Comparison of ENCODE assay signal across 39 mouse cellular contexts in the genomic region with DNA sequence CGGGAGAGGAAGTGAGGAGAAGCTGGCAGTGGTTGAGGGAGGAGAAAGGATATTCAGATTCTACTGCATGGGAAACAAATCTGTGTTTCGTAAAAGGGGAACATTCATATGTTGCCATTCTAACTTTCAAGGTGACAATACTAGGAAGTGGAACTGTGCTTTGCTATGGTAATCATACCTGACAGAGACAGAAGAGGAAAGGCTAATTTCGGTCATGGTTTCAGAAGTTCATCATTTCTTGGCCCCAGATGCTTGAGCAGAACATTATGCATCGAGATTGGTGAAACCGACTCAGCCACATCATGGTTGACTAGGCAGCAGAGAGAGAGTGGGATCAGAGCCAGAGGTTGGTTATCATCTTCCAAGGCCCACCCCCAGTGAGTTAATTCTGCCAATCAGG. TPM values are rescaled to one million over a fixed set of nuclear protein-coding genes. Genes with fewer than 3 reads are reported as not detected.
A peak's percentile ranks its signal among the peaks of the same experiment; 100 is the strongest.
DNase-seq lines count a peak whose midpoint lies in the region; ATAC-seq and TF ChIP-seq lines count a peak whose summit lies in the region.
"Had no signal": no experiment of that assay in that cellular context is flagged by ENCODE, and none has a peak within 500 bp of the region (broad histone marks: within the 10 kb centered on the region; RNA-seq: fewer than 3 reads in every experiment).

No protein-coding gene starts in this region.

- dilution Hi-C loops in CH12.LX (cut with MboI; ENCODE audit: extremely low pct_ligation_motif_present, extremely low pct_unique_long_range_greater_than_20kb, low sequenced_read_pairs), result no loop called here

- H3K36me3 ChIP-seq in kidney, embryonic 16.5 days (ENCODE audit: insufficient read depth, low read length), result no peaks in the 10 kb centered on the region
- H3K36me3 ChIP-seq in CH12.LX (replicated peaks in 1 of 2; ENCODE audit: control insufficient read depth in 1 of 2, insufficient read depth in 1 of 2, low read length in 1 of 2), result no peaks in the 10 kb centered on the region
- no peaks in the 10 kb centered on the region for H3K36me3 ChIP-seq in heart, adult 2 months (ENCODE audit: control insufficient read depth, insufficient read depth, low read length)
- H3K36me3 ChIP-seq in neural tube, embryonic 15.5 days, result no peaks in the 10 kb centered on the region
- H3K36me3 ChIP-seq in midbrain, embryonic 16.5 days (ENCODE audit: control insufficient read depth, insufficient read depth, low read length), result no peaks in the 10 kb centered on the region
- H3K36me3 ChIP-seq: embryonic facial prominence, embryonic 12.5 days; G1E; heart, embryonic 13.5 days; intestine, embryonic 15.5 days; limb, embryonic 10.5 days; limb, embryonic 15.5 days; liver, embryonic 13.5 days; midbrain, embryonic 10.5 days; midbrain, embryonic 15.5 days; neural tube, embryonic 12.5 days had no signal

- DNase-seq in kidney, adult 9 months, result peak; percentile 7
- DNase-seq in A20 (ENCODE audit: low read depth, low spot score), result peak; percentile 89
- peak; percentile 98 for DNase-seq in CH12.LX (ENCODE audit: extremely low read depth)
- DNase-seq in heart, adult 2 months, result no peak
- DNase-seq: adrenal gland, postnatal 10 days; cerebellum, adult 11 months; cerebellum, adult 9-11 months; gastrocnemius, adult 2 months; gastrocnemius, postnatal 36 days; heart, postnatal 10 days; kidney, adult 2 months; kidney, postnatal 10 days; layer of hippocampus, postnatal 36 days; liver, embryonic 13.5 days; lung, adult 18-20 months; thymus, postnatal 14 days had no signal

- no peak for ATAC-seq in kidney, embryonic 16.5 days (ENCODE audit: low FRiP score, low TSS enrichment)
- ATAC-seq in monocyte, adult 5-6 weeks (replicated peaks; ENCODE audit: insufficient number of reproducible peaks, low FRiP score, low TSS enrichment, poor library complexity, severe bottlenecking), result peak; percentile 63; the same call in 1 of the 2 replicates
- no peak for ATAC-seq in neural tube, embryonic 15.5 days (ENCODE audit: low FRiP score)
- ATAC-seq in midbrain, embryonic 16.5 days, result no peak
- ATAC-seq: forebrain, embryonic 16.5 days; hindbrain, embryonic 16.5 days; intestine, embryonic 15.5 days; lung, postnatal 0 days; midbrain, embryonic 15.5 days had no signal

- no peak overlapping the region for H3K4me3 ChIP-seq in kidney, embryonic 16.5 days (ENCODE audit: low read length)
- no peak overlapping the region for H3K4me3 ChIP-seq in CH12.LX (replicated peaks in 1 of 3; ENCODE audit: low read depth in 2 of 3, low read length in 2 of 3, poor library complexity in 1 of 3)
- H3K4me3 ChIP-seq in heart, adult 2 months, result no peak overlapping the region
- no peak overlapping the region for H3K4me3 ChIP-seq in neural tube, embryonic 15.5 days (replicated peaks)
- H3K4me3 ChIP-seq in midbrain, embryonic 16.5 days (ENCODE audit: low read depth, low read length), result no peak overlapping the region
- H3K4me3 ChIP-seq: embryonic facial prominence, embryonic 12.5 days; gastrocnemius, adult 2 months; heart, embryonic 13.5 days; intestine, embryonic 15.5 days; limb, embryonic 10.5 days; limb, embryonic 15.5 days; liver, embryonic 13.5 days; midbrain, embryonic 10.5 days; midbrain, embryonic 15.5 days; myocyte; neural tube, embryonic 12.5 days had no signal

- H3K4me1 ChIP-seq in kidney, embryonic 16.5 days (ENCODE audit: insufficient read depth, low read length), result no peaks in the 10 kb centered on the region
- H3K4me1 ChIP-seq in CH12.LX (ENCODE audit: control insufficient read depth in 1 of 2, insufficient read depth in 2 of 2), result peaks cover 11 to 20% of the 10 kb centered on the region in 2 experiments
- no peaks in the 10 kb centered on the region for H3K4me1 ChIP-seq in heart, adult 2 months (ENCODE audit: control insufficient read depth, insufficient read depth, low read length)
- no peaks in the 10 kb centered on the region for H3K4me1 ChIP-seq in neural tube, embryonic 15.5 days
- H3K4me1 ChIP-seq in midbrain, embryonic 16.5 days (ENCODE audit: control insufficient read depth, insufficient read depth, low read length), result no peaks in the 10 kb centered on the region
- H3K4me1 ChIP-seq: embryonic facial prominence, embryonic 12.5 days; heart, embryonic 13.5 days; intestine, embryonic 15.5 days; limb, embryonic 10.5 days; limb, embryonic 15.5 days; liver, embryonic 13.5 days; midbrain, embryonic 10.5 days; midbrain, embryonic 15.5 days; neural tube, embryonic 12.5 days had no signal

- intact Hi-C loops in heart, adult 2 months (cut with DNase I), result no loop called here

- no peak overlapping the region for H3K9ac ChIP-seq in kidney, embryonic 16.5 days (replicated peaks; ENCODE audit: low read length)
- H3K9ac ChIP-seq in CH12.LX (ENCODE audit: insufficient read depth, low read depth), result no peak overlapping the region
- H3K9ac ChIP-seq in heart, adult 2 months (ENCODE audit: low read depth, low read length), result no peak overlapping the region
- H3K9ac ChIP-seq in neural tube, embryonic 15.5 days (replicated peaks), result no peak overlapping the region
- no peak overlapping the region for H3K9ac ChIP-seq in midbrain, embryonic 16.5 days (ENCODE audit: low read depth, low read length)
- H3K9ac ChIP-seq: embryonic facial prominence, embryonic 12.5 days; heart, embryonic 13.5 days; intestine, embryonic 15.5 days; limb, embryonic 15.5 days; liver, embryonic 13.5 days; midbrain, embryonic 15.5 days; neural tube, embryonic 12.5 days had no signal

- TF ChIP-seq EP300 in CH12.LX (IDR thresholded peaks at IDR 0.05; ENCODE audit: low read length), result peak; percentile 96
- TF ChIP-seq EP300 in heart, adult 2 months (IDR thresholded peaks at IDR 0.05; ENCODE audit: insufficient read depth, low read depth, low read length), result no peak

- H3K79me2 ChIP-seq in CH12.LX (replicated peaks; ENCODE audit: control insufficient read depth, extremely low read depth, insufficient read depth, poor library complexity, severe bottlenecking), result no peaks in the 10 kb centered on the region
- H3K79me2 ChIP-seq in heart, adult 2 months (replicated peaks; ENCODE audit: control insufficient read depth, insufficient read depth, low read length), result no peaks in the 10 kb centered on the region

- in situ Hi-C loops in CH12.LX (cut with MboI; ENCODE audit: low pct_ligation_motif_present, low pct_unique_long_range_greater_than_20kb, low sequenced_read_pairs), result no loop called here

- H3K9me3 ChIP-seq in kidney, embryonic 16.5 days (ENCODE audit: low read length), result no peaks in the 10 kb centered on the region
- H3K9me3 ChIP-seq in CH12.LX (replicated peaks; ENCODE audit: low read length), result no peaks in the 10 kb centered on the region
- no peaks in the 10 kb centered on the region for H3K9me3 ChIP-seq in neural tube, embryonic 15.5 days (replicated peaks)
- no peaks in the 10 kb centered on the region for H3K9me3 ChIP-seq in midbrain, embryonic 16.5 days (replicated peaks; ENCODE audit: control insufficient read depth, low read length, poor library complexity, severe bottlenecking)
- H3K9me3 ChIP-seq: embryonic facial prominence, embryonic 12.5 days; G1E; intestine, embryonic 15.5 days; limb, embryonic 10.5 days; limb, embryonic 15.5 days; liver, embryonic 13.5 days; midbrain, embryonic 10.5 days; midbrain, embryonic 15.5 days; neural tube, embryonic 12.5 days had no signal

- no peaks in the 10 kb centered on the region for H3K27me3 ChIP-seq in kidney, embryonic 16.5 days (ENCODE audit: insufficient read depth, low read length)
- H3K27me3 ChIP-seq in CH12.LX (replicated peaks), result no peaks in the 10 kb centered on the region
- H3K27me3 ChIP-seq in heart, adult 2 months (ENCODE audit: control insufficient read depth, insufficient read depth, low read length), result no peaks in the 10 kb centered on the region
- H3K27me3 ChIP-seq in neural tube, embryonic 15.5 days (replicated peaks), result no peaks in the 10 kb centered on the region
- no peaks in the 10 kb centered on the region for H3K27me3 ChIP-seq in midbrain, embryonic 16.5 days (ENCODE audit: control insufficient read depth, insufficient read depth, low read depth, low read length)
- H3K27me3 ChIP-seq: embryonic facial prominence, embryonic 12.5 days; heart, embryonic 13.5 days; intestine, embryonic 15.5 days; limb, embryonic 15.5 days; liver, embryonic 13.5 days; midbrain, embryonic 15.5 days; neural tube, embryonic 12.5 days had no signal

- no peak; the same call in 1 of the 2 replicates for TF ChIP-seq RAD21 in CH12.LX (IDR thresholded peaks at IDR 0.05; ENCODE audit: low read depth, low read length)

- no peak for TF ChIP-seq CTCF in CH12.LX (conservative IDR thresholded peaks at IDR 0.05 in 1 of 2, IDR thresholded peaks at IDR 0.05 in 1 of 2; ENCODE audit: low read depth in 2 of 2, low read length in 2 of 2)
- TF ChIP-seq CTCF in heart, adult 2 months (IDR thresholded peaks at IDR 0.05), result no peak

- H3K27ac ChIP-seq in kidney, embryonic 16.5 days (ENCODE audit: low read length), result no peak overlapping the region
- H3K27ac ChIP-seq in CH12.LX (ENCODE audit: insufficient read depth, low read depth), result no peak overlapping the region
- no peak overlapping the region for H3K27ac ChIP-seq in heart, adult 2 months
- no peak overlapping the region for H3K27ac ChIP-seq in neural tube, embryonic 15.5 days (replicated peaks)
- no peak overlapping the region for H3K27ac ChIP-seq in midbrain, embryonic 16.5 days (ENCODE audit: low read length)
- H3K27ac ChIP-seq: embryonic facial prominence, embryonic 12.5 days; gastrocnemius, adult 2 months; heart, embryonic 13.5 days; intestine, embryonic 15.5 days; limb, embryonic 10.5 days; limb, embryonic 15.5 days; liver, embryonic 13.5 days; midbrain, embryonic 10.5 days; midbrain, embryonic 15.5 days; neural tube, embryonic 12.5 days had no signal

- no peak overlapping the region for H3K4me2 ChIP-seq in kidney, embryonic 16.5 days (replicated peaks; ENCODE audit: low read depth, low read length)
- H3K4me2 ChIP-seq in CH12.LX (ENCODE audit: insufficient read depth, low read depth, poor library complexity, severe bottlenecking), result peak overlapping the region; percentile 76; the same call in 1 of the 2 replicates
- H3K4me2 ChIP-seq in neural tube, embryonic 15.5 days, result no peak overlapping the region
- no peak overlapping the region for H3K4me2 ChIP-seq in midbrain, embryonic 16.5 days (ENCODE audit: low read length)
- H3K4me2 ChIP-seq: embryonic facial prominence, embryonic 12.5 days; heart, embryonic 13.5 days; intestine, embryonic 15.5 days; limb, embryonic 15.5 days; liver, embryonic 13.5 days; midbrain, embryonic 15.5 days; neural tube, embryonic 12.5 days had no signal

- no peak for TF ChIP-seq POLR2A in CH12.LX (IDR thresholded peaks at IDR 0.05; ENCODE audit: low read depth, low read length)
- no peak for TF ChIP-seq POLR2A in heart, adult 2 months (IDR thresholded peaks at IDR 0.05; ENCODE audit: insufficient read depth, low read depth, low read length)

- 80% methylated on average over 5 of the region's 5 CpGs for WGBS in kidney, embryonic 16.5 days
- 64% methylated on average over 5 of the region's 5 CpGs for WGBS in heart, adult 2 months
- 89% methylated on average over 5 of the region's 5 CpGs for WGBS in neural tube, embryonic 15.5 days
- 84% methylated on average over 5 of the region's 5 CpGs for WGBS in midbrain, embryonic 16.5 days

RNA-seq across cellular contexts. Expression of a gene that starts 43.4 kb away (rescaled TPM):
- 0.07 and 0.10 TPM in 2 replicates for polyA plus RNA-seq in kidney, embryonic 16.5 days (2015; fragmentation: Nextera tagmentation; extraction: Ambion mirVana)
- total RNA-seq in CH12.LX (2012; rRNA removed) (not detected in 2 replicates), CH12.LX (2014; rRNA removed) (not detected in 2 replicates)
- not detected in 2 replicates for polyA plus RNA-seq in CH12.LX (2012; ENCODE audit: insufficient read length, low read depth)
- 0.49 to 1.3 TPM in 2 of 3 replicates, not detected in the other for total RNA-seq in monocyte, adult 5-6 weeks (2017)
- not detected for total RNA-seq in heart, adult 2 months (2021)
- not detected in 2 replicates for polyA plus RNA-seq in heart, adult 2 months (2012; rRNA removed)
- polyA plus RNA-seq in neural tube, embryonic 15.5 days (2015; fragmentation: Nextera tagmentation; extraction: Ambion mirVana), result 1.2 and 1.6 TPM in 2 replicates
- polyA plus RNA-seq in midbrain, embryonic 16.5 days (2015; fragmentation: Nextera tagmentation; extraction: Ambion mirVana), result 0.35 and 0.84 TPM in 2 replicates
- total RNA-seq: gastrocnemius, adult 2 months; gastrocnemius, postnatal 36 days; heart, adult 8-10 months; heart, postnatal 10 days; layer of hippocampus, postnatal 36 days had no signal
- polyA plus RNA-seq: G1E; heart, embryonic 13.5 days; large intestine, adult 2 months; myocyte; neural tube, embryonic 12.5 days had no signal

RNA-seq across cellular contexts. Expression of a gene that starts 47.2 kb away (rescaled TPM):
- polyA plus RNA-seq in kidney, embryonic 16.5 days (2015; fragmentation: Nextera tagmentation; extraction: Ambion mirVana), result not detected in 2 replicates
- 0.08 and 0.13 TPM in 2 replicates for total RNA-seq in CH12.LX (2012; rRNA removed)
- not detected in 2 replicates for total RNA-seq in CH12.LX (2014; rRNA removed)
- polyA plus RNA-seq in CH12.LX (2012; ENCODE audit: insufficient read length, low read depth), result not detected in 2 replicates
- total RNA-seq in monocyte, adult 5-6 weeks (2017), result 1.0 to 1.4 TPM in 2 of 3 replicates, not detected in the other
- total RNA-seq in heart, adult 2 months (2021), result not detected
- polyA plus RNA-seq in heart, adult 2 months (2012; rRNA removed), result not detected in 2 replicates
- polyA plus RNA-seq in neural tube, embryonic 15.5 days (2015; fragmentation: Nextera tagmentation; extraction: Ambion mirVana), result not detected in 2 replicates
- not detected in 2 replicates for polyA plus RNA-seq in midbrain, embryonic 16.5 days (2015; fragmentation: Nextera tagmentation; extraction: Ambion mirVana)
- total RNA-seq: gastrocnemius, adult 2 months; gastrocnemius, postnatal 36 days; heart, adult 8-10 months; heart, postnatal 10 days; layer of hippocampus, postnatal 36 days; left cerebral cortex, postnatal 10 days had no signal
- polyA plus RNA-seq: embryonic facial prominence, embryonic 12.5 days; forebrain, embryonic 16.5 days; G1E; heart, embryonic 13.5 days; hindbrain, embryonic 16.5 days; intestine, embryonic 15.5 days; limb, embryonic 10.5 days; midbrain, embryonic 10.5 days; midbrain, embryonic 15.5 days; myocyte; neural tube, embryonic 12.5 days; stomach, embryonic 14.5 days; testis, adult 2 months; urinary bladder, adult 2 months had no signal

Comparison
In these comparisons a context has a peak if more than half of its experiments do, and no peak if none do; other contexts are left out.
1. DNase-seq: peak in kidney, adult 9 months (single experiment), A20 (single experiment) and CH12.LX (single experiment); none in heart, adult 2 months (0 of 2).